Mouse (Mus musculus) olfactory bulb, adult 2 months (tissue): ENCODE measurements around the gene Gkap1.

Source experiments
- CTCF ChIP-seq: fragments of 200-500 bp; IDR thresholded peaks from 2 replicates; pipeline ENCODE4 v1.5.1; 2012; ENCODE audit warnings: low read depth, mild to moderate bottlenecking, low read length, moderate library complexity; ENCODE audit not compliant: insufficient read depth
- POLR2A ChIP-seq: fragments of 200-500 bp; IDR thresholded peaks from 2 replicates; pipeline ENCODE4 v1.6.1; 2012; ENCODE audit warnings: mild to moderate bottlenecking, low read depth, low read length, moderate library complexity; ENCODE audit not compliant: insufficient read depth

GRCm38 (mm10) chr13:58248957-58249356, 26.5 kb downstream of the Gkap1 start:
- TF ChIP-seq CTCF (no peak), POLR2A (no peak)
